Mouse (Mus musculus) limb, embryonic 15.5 days (tissue): Measurements from ENCODE around the gene Zfp654. TPM values are rescaled to one million over a fixed set of nuclear protein-coding genes. Genes with fewer than 3 reads are reported as not detected.

ENCODE experiments used
- ATAC-seq: fragments of 200-750 bp; cut with Nextera tagmentation; 2 replicates; pipeline ENCODE4 v1.8.0; 2017; ENCODE audit warnings: low read depth, moderate TSS enrichment; ENCODE audit not compliant: insufficient number of reproducible peaks, low FRiP score, low TSS enrichment
- H3K27ac ChIP-seq: fragments of 300-500 bp; sonication (generic); 2 replicates; pipeline ENCODE4 v1.5.1; 2015; ENCODE audit warnings: moderate library complexity, mild to moderate bottlenecking, inconsistent platforms
- H3K27me3 ChIP-seq: fragments of 300-500 bp; sonication (generic); 2 replicates; pipeline ENCODE4 v1.6.1; 2015; ENCODE audit warnings: inconsistent platforms
- H3K36me3 ChIP-seq: fragments of 300-500 bp; sonication (generic); 2 replicates; pipeline ENCODE4 v1.6.1; 2015; ENCODE audit warnings: inconsistent platforms
- H3K4me1 ChIP-seq: fragments of 300-500 bp; sonication (generic); 2 replicates; pipeline ENCODE4 v1.6.1; 2015; ENCODE audit warnings: inconsistent platforms
- H3K4me2 ChIP-seq: fragments of 300-500 bp; sonication (generic); 2 replicates; pipeline ENCODE4 v1.6.1; 2015; ENCODE audit warnings: mild to moderate bottlenecking, inconsistent platforms
- H3K4me3 ChIP-seq: fragments of 300-500 bp; sonication (generic); 2 replicates; pipeline ENCODE4 v1.5.1; 2015; ENCODE audit warnings: mild to moderate bottlenecking, inconsistent platforms
- H3K9ac ChIP-seq: fragments of 300-500 bp; sonication (generic); 2 replicates; pipeline ENCODE4 v1.6.1; 2015; ENCODE audit warnings: inconsistent platforms
- H3K9me3 ChIP-seq: fragments of 300-500 bp; sonication (generic); 2 replicates; pipeline ENCODE4 v1.6.1; 2016; ENCODE audit warnings: inconsistent platforms
- WGBS: fragments of 180-500 bp; shearing (Covaris S2); methylation state at CpG from one replicate; pipeline ENCODE4 v1.1.7; 2015; 5-methylcytosine and 5-hydroxymethylcytosine counted together
- polyA plus RNA-seq: library from polyadenylated mRNA; unstranded; fragments of >200 nt; fragmentation: Nextera tagmentation; extraction: Ambion mirVana; gene quantifications from 2 replicates; pipeline ENCODE4 v1.2.1, GENCODE M21; 2015

Zfp654 gene
- polyA plus RNA-seq, 1 experiment from 2014 or later, result 6.4 TPM

DNA sequence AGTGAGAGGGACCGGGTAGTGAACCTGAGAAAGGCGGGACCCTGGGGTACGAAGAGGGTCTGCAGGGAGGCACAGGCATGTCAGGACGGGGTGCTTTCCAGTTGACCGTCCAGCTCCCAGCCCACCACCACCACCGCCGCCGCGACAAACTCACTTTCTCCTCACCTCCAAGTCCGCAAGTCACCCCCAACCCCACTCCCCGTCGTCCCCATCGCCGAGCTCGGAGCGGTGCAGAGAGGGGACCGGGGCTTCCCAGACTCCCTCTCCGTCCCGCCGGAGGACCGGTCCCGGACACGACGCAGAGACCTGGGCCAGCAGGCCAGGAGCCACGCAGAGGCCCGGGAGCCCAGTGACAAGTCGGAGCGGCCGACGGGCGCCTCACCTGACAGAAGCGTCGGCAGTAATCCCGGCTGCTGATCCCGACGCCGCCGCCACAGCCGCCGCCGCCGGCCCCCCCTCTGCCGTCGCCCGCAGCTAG, 328 bp downstream of the Zfp654 start:
- WGBS, result under 1% methylated on average over 45 of the region's 45 CpGs
- Histone ChIP-seq H3K27ac (peak overlapping the region; percentile 96), H3K27me3 (no peaks in the 10 kb centered on the region), H3K9me3 (no peaks in the 10 kb centered on the region), H3K4me2 (peak overlapping the region; percentile 82), H3K9ac (peak overlapping the region; percentile 86), H3K36me3 (peaks cover 12% of the 10 kb centered on the region), H3K4me1 (peaks cover 8% of the 10 kb centered on the region; the same call in 1 of the 2 replicates), H3K4me3 (peak overlapping the region; percentile 93)
- ATAC-seq, result peak; percentile 19

DNA sequence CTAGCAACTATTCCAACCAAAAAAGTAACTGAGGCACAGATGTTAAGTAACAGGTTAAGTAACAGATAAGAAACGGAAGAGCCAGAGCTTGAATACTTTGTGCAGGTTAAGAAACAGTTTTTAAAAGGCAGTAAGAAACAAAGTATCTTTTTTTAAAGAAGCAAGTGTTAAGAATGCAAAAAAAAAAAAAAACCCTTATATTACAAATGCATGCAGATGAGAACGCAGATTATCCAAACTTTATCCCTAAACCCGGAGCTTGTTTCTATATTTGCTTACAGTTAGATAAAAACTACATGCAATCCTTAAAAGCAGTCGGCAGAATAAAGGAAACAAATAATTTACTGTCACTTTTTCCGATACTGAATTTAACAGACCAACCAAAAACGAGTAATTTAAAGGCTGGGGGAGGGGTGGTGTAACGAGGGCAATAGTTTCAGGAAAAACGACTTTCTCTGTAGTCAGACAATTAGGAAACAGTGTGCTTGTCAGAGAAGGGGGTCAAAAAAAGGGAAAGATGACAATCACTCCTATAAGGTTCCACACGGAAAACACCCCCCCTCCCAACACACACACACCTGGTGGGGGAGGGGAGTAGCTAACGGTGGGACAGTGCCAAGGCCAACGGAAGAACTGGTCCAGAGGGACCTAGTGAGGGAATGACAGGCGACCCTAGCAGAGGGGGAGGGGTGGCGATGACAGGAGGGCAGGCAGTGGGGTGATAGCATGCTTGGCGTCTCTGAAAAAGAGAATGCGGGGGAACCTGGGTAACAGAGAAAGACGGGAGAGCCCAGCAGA, 966 bp downstream of the Zfp654 start:
- Histone ChIP-seq H3K9ac (peak overlapping the region; percentile 86), H3K4me2 (peak overlapping the region; percentile 82), H3K27me3 (no peaks in the 10 kb centered on the region), H3K4me3 (peak overlapping the region; percentile 93), H3K4me1 (peaks cover 8% of the 10 kb centered on the region; the same call in 1 of the 2 replicates), H3K27ac (peak overlapping the region; percentile 96), H3K9me3 (no peaks in the 10 kb centered on the region), H3K36me3 (peaks cover 5% of the 10 kb centered on the region)
- ATAC-seq, result no peak
- 2% methylated on average over 16 of the region's 16 CpGs for WGBS

DNA sequence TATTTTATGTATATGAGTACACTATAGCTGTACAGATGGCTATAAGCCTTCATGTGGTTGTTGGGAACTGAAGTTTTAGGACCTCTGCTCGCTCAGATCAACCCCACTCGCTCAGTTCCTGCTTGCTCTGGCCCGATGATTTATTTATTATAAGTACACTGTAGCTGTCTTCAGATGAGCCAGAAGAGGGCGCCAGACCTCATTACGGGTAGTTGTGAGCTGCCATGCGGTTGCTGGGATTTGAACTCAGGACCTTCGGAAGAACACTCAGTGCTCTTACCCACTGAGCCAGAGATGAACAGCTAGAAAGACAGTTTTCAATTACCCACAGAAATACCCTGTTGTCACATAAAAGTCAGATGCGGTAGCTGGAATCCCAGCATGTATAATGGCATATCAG, 5.5 kb downstream of the Zfp654 start:
- Histone ChIP-seq H3K4me3 (no peak overlapping the region), H3K9me3 (no peaks in the 10 kb centered on the region), H3K27me3 (no peaks in the 10 kb centered on the region), H3K36me3 (no peaks in the 10 kb centered on the region), H3K4me1 (no peaks in the 10 kb centered on the region), H3K9ac (no peak overlapping the region), H3K4me2 (no peak overlapping the region), H3K27ac (no peak overlapping the region)
- 87% methylated on average over 8 of the region's 8 CpGs for WGBS
- no peak for ATAC-seq

DNA sequence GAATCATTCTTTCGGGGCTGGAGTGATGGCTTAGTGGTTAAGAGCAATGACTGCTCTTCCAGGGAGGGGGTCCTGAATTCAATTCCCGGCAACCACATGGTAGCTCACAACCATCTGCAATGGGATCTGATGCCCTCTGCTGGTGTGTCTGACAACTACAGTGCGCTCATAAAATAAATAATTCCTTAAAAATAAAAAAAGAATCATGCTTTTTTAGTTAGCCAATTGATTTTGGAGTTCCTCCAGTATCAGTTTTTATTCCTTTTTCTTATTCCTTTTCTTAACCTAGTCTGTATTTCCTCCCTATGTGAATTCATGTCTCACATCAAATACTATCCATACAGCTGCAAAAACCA, 9.1 kb downstream of the Zfp654 start:
- no peak overlapping the region for H3K9ac ChIP-seq
- no peak overlapping the region for H3K4me2 ChIP-seq
- WGBS, result 93% methylated on average over 3 of the region's 3 CpGs
- no peak overlapping the region for H3K27ac ChIP-seq
- no peaks in the 10 kb centered on the region for H3K27me3 ChIP-seq
- ATAC-seq, result no peak
- H3K36me3 ChIP-seq, result no peaks in the 10 kb centered on the region
- no peaks in the 10 kb centered on the region for H3K4me1 ChIP-seq
- H3K9me3 ChIP-seq, result no peaks in the 10 kb centered on the region
- no peak overlapping the region for H3K4me3 ChIP-seq

DNA sequence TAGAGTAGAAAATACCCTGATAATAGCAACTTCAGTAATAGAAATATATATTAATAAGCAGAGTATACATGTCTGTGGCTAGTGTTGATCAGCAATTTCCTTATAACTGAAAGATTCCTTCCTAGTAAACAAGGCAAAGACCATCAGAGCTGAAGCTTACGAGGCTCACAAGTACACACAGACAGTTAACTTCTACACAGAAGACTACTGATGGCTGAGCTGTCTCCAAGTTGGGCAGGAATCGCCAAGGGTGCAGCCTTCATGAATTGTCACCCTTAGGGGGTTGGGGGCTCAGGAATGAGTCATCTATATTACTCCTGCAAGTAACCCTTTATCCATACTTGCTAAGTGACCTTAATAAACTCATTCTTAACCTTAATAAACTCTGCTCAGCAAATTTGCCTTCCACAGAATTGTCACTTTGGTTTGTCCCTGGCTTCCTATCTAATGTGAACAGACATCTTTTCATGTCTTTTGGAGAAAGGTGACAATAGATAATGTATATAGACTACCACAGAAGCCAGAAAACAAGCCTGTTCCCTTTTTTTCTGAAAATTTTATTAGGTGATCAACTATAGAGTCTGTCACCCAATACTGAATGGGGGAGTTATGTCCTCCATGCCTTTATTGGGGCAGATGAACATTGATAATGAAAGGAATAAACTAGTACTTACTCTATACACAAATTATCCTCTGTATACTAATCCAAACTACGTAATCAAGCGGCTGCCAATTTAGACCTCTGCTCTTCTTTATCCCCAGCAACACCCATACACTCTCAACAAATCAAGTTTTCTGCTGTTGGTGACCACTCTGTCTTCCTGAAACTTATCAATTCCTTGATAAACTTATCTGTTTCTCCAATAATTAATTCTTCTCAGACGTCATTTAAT, 9.7 kb downstream of the Zfp654 start:
- H3K27ac ChIP-seq, result no peak overlapping the region
- no peaks in the 10 kb centered on the region for H3K36me3 ChIP-seq
- no peaks in the 10 kb centered on the region for H3K4me1 ChIP-seq
- no peaks in the 10 kb centered on the region for H3K9me3 ChIP-seq
- no peaks in the 10 kb centered on the region for H3K27me3 ChIP-seq
- no peak overlapping the region for H3K4me2 ChIP-seq
- no peak for ATAC-seq
- H3K9ac ChIP-seq, result no peak overlapping the region
- no peak overlapping the region for H3K4me3 ChIP-seq
- WGBS, result 86% methylated on average over 5 of the region's 5 CpGs

DNA sequence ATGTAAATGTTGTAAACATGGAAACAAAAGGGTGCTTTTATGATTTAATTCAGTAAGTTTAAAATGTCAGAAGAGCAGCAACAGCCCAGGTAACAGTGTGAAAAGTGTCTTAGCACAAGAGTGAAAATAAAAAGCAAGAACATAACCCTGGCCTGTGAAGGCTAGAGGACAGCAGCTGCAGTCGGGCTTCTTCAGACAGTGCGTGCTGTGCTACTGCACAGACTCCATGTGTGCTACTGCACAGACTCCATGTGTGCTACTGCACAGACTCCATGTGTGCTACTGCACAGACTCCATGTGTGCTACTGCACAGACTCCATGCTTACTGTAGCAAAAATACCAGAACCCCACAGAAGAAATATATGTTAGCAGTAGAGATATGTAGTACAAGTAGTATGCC, 14.7 kb downstream of the Zfp654 start:
- no peak overlapping the region for H3K4me2 ChIP-seq
- H3K9me3 ChIP-seq, result no peaks in the 10 kb centered on the region
- 80% methylated on average over 2 of the region's 2 CpGs for WGBS
- no peak overlapping the region for H3K9ac ChIP-seq
- H3K4me3 ChIP-seq, result no peak overlapping the region
- no peak for ATAC-seq
- no peaks in the 10 kb centered on the region for H3K4me1 ChIP-seq
- H3K27ac ChIP-seq, result no peak overlapping the region
- H3K36me3 ChIP-seq, result no peaks in the 10 kb centered on the region
- no peaks in the 10 kb centered on the region for H3K27me3 ChIP-seq

DNA sequence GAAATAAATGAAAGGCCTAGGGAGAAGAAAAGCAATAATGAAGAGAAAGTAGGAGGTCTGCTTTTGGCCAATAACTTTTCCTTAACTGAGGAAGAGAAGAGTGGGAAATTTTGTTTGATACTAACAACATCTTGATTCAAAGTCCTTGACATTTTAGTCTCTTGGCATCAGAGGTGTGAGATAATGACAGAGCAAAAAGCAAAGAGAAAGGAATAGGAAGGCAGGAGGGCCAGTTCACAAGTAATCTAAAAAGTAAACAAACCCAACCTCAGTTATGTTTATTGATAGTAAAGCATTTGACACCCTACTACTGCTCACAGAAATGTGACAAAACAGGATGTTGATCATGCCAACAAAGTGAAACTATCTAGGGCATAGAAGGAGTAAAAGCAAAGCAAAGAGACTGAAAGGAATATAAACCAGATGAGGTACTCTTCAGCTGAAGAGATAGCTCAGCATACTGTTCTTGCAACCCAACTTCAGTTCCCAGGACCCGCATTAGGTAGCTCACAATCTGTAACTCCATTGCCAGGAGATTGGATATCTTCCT, 15.4 kb downstream of the Zfp654 start:
- Histone ChIP-seq H3K4me2 (no peak overlapping the region), H3K27me3 (no peaks in the 10 kb centered on the region), H3K27ac (no peak overlapping the region), H3K36me3 (no peaks in the 10 kb centered on the region), H3K9me3 (no peaks in the 10 kb centered on the region), H3K4me1 (no peaks in the 10 kb centered on the region), H3K4me3 (no peak overlapping the region), H3K9ac (no peak overlapping the region)
- WGBS, result 70% methylated on average over 1 of the region's 1 CpGs
- no peak for ATAC-seq

DNA sequence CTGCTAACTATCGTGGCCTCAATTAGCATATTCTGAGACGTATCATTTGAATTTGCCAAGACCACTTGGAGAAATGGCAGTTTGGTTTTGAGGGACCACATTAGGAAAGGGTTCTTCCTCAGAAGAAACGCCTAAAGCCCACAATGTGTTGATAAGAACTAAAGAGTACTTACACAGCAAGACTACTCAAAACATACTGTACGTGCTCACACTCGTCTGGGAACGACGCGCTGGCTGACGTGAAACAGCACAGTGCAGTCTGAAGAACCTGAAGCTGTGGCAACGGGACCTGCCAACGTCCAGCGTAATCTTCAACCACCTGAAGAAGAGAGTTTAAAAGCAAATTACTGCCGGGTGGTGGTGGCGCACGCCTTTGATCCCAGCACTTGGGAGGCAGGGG, 21.2 kb downstream of the Zfp654 start:
- Histone ChIP-seq H3K27me3 (no peaks in the 10 kb centered on the region), H3K36me3 (peaks cover 4% of the 10 kb centered on the region; the same call in 1 of the 2 replicates), H3K4me2 (no peak overlapping the region), H3K4me1 (no peaks in the 10 kb centered on the region), H3K27ac (no peak overlapping the region), H3K9ac (no peak overlapping the region), H3K4me3 (no peak overlapping the region), H3K9me3 (no peaks in the 10 kb centered on the region)
- 79% methylated on average over 15 of the region's 15 CpGs for WGBS
- no peak for ATAC-seq

DNA sequence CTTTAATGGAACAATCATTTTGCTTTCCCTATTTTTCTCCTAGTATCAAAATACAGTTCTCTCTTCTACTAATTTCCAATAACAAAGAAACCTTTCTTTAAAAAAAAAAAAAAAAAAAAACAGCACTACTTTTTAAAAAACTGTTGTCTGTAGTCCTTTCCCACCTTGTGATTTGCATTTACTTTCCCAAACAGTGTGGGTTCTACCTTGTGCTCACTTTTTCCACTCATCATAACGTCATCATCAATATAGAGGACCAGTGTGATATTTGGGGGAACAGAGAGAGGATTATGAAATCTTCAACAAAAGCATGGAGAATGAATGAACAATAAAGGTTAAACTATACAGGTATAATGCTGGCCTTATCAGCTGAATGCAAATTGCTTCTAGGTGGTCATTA, 27.0 kb downstream of the Zfp654 start:
- H3K27me3 ChIP-seq, result no peaks in the 10 kb centered on the region
- H3K4me1 ChIP-seq, result no peaks in the 10 kb centered on the region
- H3K9ac ChIP-seq, result no peak overlapping the region
- H3K27ac ChIP-seq, result no peak overlapping the region
- peaks cover 4% of the 10 kb centered on the region; the same call in 1 of the 2 replicates for H3K36me3 ChIP-seq
- H3K4me2 ChIP-seq, result no peak overlapping the region
- H3K9me3 ChIP-seq, result no peaks in the 10 kb centered on the region
- 82% methylated on average over 1 of the region's 1 CpGs for WGBS
- no peak for ATAC-seq
- no peak overlapping the region for H3K4me3 ChIP-seq

DNA sequence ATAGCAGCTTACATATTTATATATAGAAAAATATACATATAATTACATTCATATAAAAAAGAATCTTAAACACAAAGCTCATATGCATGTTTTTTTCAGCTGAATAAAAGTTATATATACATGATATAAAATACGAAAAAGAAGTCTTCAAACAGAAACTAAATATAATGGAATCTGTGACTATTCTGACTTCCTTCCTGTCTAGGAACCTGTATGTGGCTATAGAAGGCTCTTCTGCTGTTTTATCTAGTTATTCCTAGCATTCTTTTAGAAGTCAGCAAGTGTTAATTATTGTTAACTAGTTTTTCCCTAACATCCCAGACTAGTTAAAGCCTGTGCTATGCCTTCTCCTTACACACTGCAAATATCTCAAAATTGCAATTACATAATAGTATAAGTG, 27.6 kb downstream of the Zfp654 start:
- Histone ChIP-seq H3K4me2 (no peak overlapping the region), H3K36me3 (peaks cover 4% of the 10 kb centered on the region; the same call in 1 of the 2 replicates), H3K27me3 (no peaks in the 10 kb centered on the region), H3K4me3 (no peak overlapping the region), H3K9ac (no peak overlapping the region), H3K27ac (no peak overlapping the region), H3K4me1 (no peaks in the 10 kb centered on the region), H3K9me3 (no peaks in the 10 kb centered on the region)
- 86% methylated on average over 1 of the region's 1 CpGs for WGBS
- no peak for ATAC-seq

DNA sequence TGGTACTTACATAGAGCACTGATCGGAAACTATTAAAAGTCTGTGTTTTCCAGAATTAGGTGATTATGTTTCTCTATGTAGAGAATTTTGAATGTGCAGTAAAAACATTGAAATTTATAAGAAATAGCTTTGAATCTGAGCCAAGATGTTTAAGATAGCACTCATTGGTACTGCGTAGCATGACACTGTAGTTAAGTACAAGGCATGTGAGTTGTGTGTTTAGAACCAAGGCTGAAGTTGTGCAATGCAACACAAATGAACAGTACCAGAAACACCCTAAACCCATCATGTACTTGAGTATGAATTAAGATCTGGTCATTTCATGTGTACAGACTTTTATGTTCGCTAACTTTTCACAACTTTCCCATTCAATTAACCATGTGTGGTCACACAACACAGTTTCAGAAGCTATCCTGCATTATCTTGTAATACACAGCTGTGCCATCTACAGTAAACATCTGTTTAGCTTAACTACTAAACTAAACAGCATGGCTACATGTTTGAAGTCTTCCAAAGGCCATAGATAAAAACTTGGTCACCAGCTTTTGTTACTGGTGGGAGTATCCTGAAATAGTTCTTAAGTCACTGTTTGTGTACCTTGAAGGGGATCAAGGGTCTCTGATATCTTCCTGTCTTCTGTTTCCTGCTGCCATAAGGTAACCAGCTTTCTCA, 34.2 kb downstream of the Zfp654 start:
- H3K36me3 ChIP-seq, result peaks cover 11% of the 10 kb centered on the region
- H3K27ac ChIP-seq, result no peak overlapping the region
- no peak overlapping the region for H3K4me2 ChIP-seq
- H3K27me3 ChIP-seq, result no peaks in the 10 kb centered on the region
- 91% methylated on average over 3 of the region's 3 CpGs for WGBS
- H3K9ac ChIP-seq, result no peak overlapping the region
- no peaks in the 10 kb centered on the region for H3K4me1 ChIP-seq
- ATAC-seq, result no peak
- H3K9me3 ChIP-seq, result no peaks in the 10 kb centered on the region
- no peak overlapping the region for H3K4me3 ChIP-seq
